Mouse (Mus musculus) olfactory bulb, adult 2 months (tissue): ENCODE results near the gene Tpm1. TPM values are rescaled to one million over a fixed set of nuclear protein-coding genes. Genes with fewer than 3 reads are reported as not detected.

Experiments used
- H3K27ac ChIP-seq: fragments of 200-500 bp; 2 replicates; pipeline ENCODE4 v1.5.1; 2012; ENCODE audit warnings: low read depth, low read length; ENCODE audit not compliant: insufficient read depth
- H3K4me1 ChIP-seq: fragments of 200-500 bp; 2 replicates; pipeline ENCODE4 v1.6.1; 2012; ENCODE audit warnings: low read length; ENCODE audit not compliant: control insufficient read depth, insufficient read depth
- H3K4me3 ChIP-seq: fragments of 200-500 bp; 2 replicates; pipeline ENCODE4 v1.5.1; 2012; ENCODE audit warnings: mild to moderate bottlenecking, low read depth, low read length, moderate library complexity; ENCODE audit not compliant: insufficient read depth
- CTCF ChIP-seq: fragments of 200-500 bp; IDR thresholded peaks from 2 replicates; pipeline ENCODE4 v1.5.1; 2012; ENCODE audit warnings: low read depth, mild to moderate bottlenecking, low read length, moderate library complexity; ENCODE audit not compliant: insufficient read depth
- POLR2A ChIP-seq: fragments of 200-500 bp; IDR thresholded peaks from 2 replicates; pipeline ENCODE4 v1.6.1; 2012; ENCODE audit warnings: mild to moderate bottlenecking, low read depth, low read length, moderate library complexity; ENCODE audit not compliant: insufficient read depth
- WGBS: fragments of 180-500 bp; shearing (Covaris S2); methylation state at CpG from one replicate; pipeline ENCODE4 v1.1.7; 2018; 5-methylcytosine and 5-hydroxymethylcytosine counted together
- polyA plus RNA-seq: library from polyadenylated mRNA; stranded (reverse); fragments of >200 nt; gene quantifications from 2 replicates; pipeline ENCODE4 v1.2.4, GENCODE M21; 2012; ENCODE audit warnings: low replicate concordance; ENCODE audit not compliant: missing spikeins, insufficient read depth, insufficient read length

Gene Tpm1
- polyA plus RNA-seq, 1 experiment: not detected

DNA sequence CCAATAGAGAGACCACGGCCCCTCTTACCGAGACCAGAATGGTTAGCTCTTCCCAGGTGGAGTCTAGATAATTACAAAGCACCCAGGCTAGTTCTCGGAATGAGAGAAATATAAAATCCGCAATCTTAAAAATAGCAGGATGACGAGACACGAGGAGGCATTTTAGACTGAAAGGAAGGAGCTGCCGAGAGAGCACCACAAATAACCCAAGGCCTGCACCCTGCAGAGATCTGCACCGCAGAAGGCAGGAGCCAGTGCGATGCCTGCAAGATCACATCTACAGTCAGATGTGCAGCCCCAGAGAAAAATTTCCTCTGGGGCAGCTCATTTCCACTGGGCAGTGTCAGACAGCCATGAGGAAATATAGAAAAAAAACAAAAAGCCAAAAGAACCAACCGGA lies 16.2 kb downstream of the Tpm1 start:
- TF ChIP-seq POLR2A: no peak
- TF ChIP-seq CTCF: no peak
- WGBS: 64% methylated on average over 10 of the region's 10 CpGs
- H3K27ac ChIP-seq: peak overlapping the region; percentile 4; the same call in 1 of the 2 replicates
- no peak overlapping the region for H3K4me3 ChIP-seq
- H3K4me1 ChIP-seq: peaks cover 19% of the 10 kb centered on the region

DNA sequence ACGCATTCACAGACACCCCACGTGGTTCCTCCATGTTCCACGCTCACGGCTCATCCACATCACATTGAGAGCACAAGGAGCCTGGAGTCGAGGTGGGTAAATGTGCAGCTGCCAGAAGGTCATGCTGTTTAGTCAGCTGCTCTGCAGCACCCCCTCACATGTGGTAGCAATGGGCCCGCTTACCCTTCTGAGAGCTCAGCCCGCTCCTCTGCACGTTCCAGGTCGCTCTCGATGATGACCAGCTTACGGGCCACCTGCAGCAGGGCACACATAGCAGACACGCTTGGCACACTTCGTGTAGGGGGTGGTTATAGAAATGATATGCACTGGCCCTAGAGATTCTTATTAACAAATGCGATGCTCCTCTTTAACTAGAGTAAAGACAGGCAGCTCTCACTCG lies 16.6 kb downstream of the Tpm1 start:
- no peak overlapping the region for H3K4me3 ChIP-seq
- WGBS: 85% methylated on average over 15 of the region's 15 CpGs
- TF ChIP-seq CTCF: no peak
- TF ChIP-seq POLR2A: no peak
- H3K4me1 ChIP-seq: peaks cover 19% of the 10 kb centered on the region
- 0 out of 2 replicates have a peak overlapping the region, but pooled peaks have one; percentile 4 for H3K27ac ChIP-seq

DNA sequence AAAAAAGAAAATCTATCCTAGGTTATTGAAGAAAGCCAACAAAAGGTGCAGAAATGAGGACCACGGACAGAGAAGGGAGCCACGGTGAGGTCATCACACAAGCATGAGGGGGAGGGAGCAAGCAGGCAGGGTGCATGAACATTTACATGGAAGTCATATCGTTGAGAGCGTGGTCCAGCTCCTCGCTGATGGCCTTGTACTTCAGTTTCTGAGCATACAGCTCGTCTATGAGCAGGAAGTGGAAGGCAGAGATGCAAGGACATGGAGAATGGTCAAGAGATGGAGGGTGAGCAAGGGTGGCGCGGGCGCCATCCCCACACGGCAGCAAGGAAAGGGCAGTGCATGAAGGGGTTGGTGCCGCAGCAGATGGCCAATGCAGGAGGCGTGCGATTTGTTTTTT lies 19.7 kb downstream of the Tpm1 start:
- WGBS: 84% methylated on average over 13 of the region's 13 CpGs
- no peak overlapping the region for H3K27ac ChIP-seq
- TF ChIP-seq POLR2A: no peak
- TF ChIP-seq CTCF: no peak
- no peak overlapping the region for H3K4me3 ChIP-seq
- peaks cover 32% of the 10 kb centered on the region for H3K4me1 ChIP-seq

DNA sequence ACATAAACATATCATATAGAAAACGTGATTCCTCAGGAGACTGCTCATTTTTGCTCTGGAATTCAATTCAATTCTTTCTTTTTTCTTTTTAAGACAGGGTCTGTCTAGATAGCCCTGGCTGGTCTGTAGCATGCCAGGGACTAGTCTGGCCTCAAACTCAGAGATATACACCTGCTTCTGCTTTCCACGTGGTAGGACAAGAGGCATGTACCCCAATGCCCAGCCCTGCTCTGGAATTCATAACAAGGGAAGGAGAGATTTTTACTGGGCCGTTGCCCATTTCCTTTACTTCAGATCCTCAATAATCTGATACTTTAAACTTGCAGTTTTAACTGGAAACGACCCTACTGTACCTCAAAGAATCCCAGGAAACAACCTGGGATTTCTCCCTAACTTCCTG lies 20.3 kb downstream of the Tpm1 start:
- H3K27ac ChIP-seq: no peak overlapping the region
- WGBS: 81% methylated on average over 4 of the region's 4 CpGs
- H3K4me1 ChIP-seq: peaks cover 33% of the 10 kb centered on the region
- H3K4me3 ChIP-seq: no peak overlapping the region
- TF ChIP-seq POLR2A (no peak), CTCF (no peak)

DNA sequence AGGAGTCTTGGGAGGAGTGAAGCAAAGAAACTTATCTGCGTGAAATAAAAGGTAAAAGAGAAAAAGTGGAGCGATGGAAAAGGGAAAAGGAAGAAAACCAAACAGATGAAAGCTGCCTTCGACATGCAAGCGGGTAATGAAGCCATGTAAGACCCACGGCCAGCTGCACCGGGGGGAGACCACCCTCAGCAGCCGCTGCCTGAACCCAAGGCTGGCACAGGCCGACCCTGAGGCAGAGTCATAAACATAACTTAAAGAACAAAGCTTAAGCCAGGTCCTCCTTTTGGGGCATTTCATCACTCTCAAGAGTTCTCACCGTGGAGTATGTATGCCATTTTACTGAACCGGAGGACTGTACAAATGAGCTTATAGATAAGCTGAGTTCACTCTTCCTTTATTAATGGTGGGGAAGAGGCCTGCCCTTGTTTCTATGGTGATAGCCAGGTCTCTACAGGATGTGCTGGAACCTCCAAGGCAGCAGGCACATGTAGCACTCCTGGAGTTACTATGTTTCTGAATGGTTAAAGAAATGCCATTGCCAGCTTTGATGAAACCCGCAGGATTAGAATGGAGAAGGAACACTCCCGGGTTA lies 21.0 kb downstream of the Tpm1 start:
- TF ChIP-seq POLR2A (no peak), CTCF (no peak)
- Histone ChIP-seq H3K27ac (no peak overlapping the region), H3K4me1 (peaks cover 27% of the 10 kb centered on the region), H3K4me3 (no peak overlapping the region)
- WGBS: 80% methylated on average over 12 of the region's 12 CpGs

DNA sequence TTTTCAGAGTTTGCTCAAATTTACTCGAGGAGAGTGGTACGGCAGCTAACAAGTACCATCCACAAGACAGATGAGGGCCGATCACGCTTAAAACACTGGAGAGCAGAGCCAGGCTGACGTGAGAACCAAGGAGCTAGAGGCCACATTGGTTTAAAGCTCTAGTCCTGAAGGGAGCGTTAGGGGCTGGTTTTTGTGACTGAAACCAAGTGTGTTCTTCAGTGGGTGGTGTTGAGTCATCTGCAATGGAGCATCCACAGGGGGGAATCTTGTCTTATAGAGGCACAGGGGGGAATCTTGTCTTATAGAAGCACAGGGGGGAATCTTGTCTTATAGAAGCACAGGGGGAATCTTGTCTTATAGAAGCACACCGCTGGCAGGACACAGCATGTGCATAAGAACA lies 22.3 kb downstream of the Tpm1 start:
- Histone ChIP-seq H3K4me1 (peaks cover 23% of the 10 kb centered on the region), H3K4me3 (no peak overlapping the region), H3K27ac (no peak overlapping the region)
- 42% methylated on average over 7 of the region's 7 CpGs for whole genome bisulfite sequencing
- TF ChIP-seq POLR2A (no peak), CTCF (no peak)

DNA sequence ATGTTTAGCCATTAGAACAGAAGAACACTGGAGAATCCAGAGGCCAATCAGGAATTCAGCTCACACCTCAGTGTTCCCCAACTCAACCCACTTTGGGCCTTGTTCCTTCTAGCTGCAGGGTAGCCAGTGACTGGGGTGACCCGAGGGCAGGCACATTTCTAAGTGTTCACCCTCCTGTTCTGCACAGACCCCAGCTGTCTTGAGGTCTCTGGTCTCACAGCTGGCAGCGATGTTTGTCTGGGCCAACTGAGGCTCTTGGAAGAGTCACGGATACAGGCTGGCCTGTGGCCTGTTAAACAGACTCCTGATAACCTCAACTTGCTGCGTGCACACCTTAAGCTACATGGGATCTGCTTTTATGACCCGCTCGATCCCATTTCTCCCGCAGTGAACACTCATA lies 23.1 kb downstream of the Tpm1 start:
- H3K27ac ChIP-seq: peak overlapping the region; percentile 59
- WGBS: 92% methylated on average over 7 of the region's 7 CpGs
- H3K4me3 ChIP-seq: no peak overlapping the region
- peaks cover 23% of the 10 kb centered on the region for H3K4me1 ChIP-seq
- TF ChIP-seq CTCF (no peak), POLR2A (no peak)

DNA sequence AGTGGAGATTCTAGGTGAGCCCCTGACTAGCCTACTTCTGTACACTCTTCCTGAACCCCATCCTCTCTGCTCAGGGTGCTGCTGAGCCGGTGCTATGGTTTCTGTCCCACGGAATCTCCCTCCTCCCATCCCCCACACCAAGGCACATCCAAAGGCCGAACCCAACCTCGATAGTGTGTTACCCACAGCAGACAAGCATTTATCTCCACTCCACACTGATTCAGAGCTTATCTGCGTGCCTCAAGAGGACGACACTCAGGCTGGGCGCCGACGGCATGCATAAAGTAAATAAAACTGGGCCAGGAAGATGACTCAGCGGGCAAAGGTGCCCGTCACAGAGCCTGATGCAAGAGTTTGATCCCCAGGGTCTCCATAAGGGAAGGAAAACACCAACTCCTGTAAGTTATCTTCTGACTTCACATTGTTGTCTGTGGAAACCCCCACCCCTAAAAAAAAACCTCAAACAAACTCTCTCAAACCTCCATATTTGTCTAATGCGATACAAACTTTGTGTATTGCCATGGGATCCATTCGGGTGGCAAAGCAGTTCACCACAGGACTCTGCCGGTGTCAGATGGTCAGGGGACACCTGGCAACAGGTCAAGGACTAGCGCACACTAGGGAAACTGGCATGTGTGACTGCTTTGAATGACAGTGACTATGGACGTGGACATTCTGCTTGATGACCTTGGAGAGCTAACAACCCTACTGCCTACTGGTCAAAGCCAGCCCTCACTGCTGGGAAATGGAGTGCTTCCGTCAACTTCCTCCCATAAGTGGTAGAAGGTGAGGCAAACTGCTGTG lies 24.1 kb downstream of the Tpm1 start:
- H3K27ac ChIP-seq: no peak overlapping the region
- peaks cover 23% of the 10 kb centered on the region for H3K4me1 ChIP-seq
- TF ChIP-seq POLR2A (no peak), CTCF (no peak)
- no peak overlapping the region for H3K4me3 ChIP-seq
- WGBS: 89% methylated on average over 17 of the region's 17 CpGs

DNA sequence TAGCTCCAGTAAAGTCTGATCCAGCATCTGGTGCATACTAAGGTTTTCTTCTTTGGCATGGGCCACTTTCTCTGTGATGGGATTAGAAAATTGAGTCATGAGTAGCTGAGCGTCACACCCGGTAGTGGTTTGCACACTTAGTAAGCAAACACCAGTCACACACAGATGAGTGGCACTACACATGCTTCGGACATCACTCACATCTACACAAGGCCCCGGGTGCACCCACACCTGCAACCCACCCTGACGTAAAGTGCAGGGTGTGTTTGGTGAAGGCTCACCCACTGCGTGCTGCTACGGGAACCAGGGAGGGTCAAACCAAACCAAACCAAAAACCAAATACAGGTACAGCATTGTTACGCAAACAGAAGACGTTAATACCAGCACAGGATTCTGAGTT lies 25.8 kb downstream of the Tpm1 start:
- no peak overlapping the region for H3K27ac ChIP-seq

DNA sequence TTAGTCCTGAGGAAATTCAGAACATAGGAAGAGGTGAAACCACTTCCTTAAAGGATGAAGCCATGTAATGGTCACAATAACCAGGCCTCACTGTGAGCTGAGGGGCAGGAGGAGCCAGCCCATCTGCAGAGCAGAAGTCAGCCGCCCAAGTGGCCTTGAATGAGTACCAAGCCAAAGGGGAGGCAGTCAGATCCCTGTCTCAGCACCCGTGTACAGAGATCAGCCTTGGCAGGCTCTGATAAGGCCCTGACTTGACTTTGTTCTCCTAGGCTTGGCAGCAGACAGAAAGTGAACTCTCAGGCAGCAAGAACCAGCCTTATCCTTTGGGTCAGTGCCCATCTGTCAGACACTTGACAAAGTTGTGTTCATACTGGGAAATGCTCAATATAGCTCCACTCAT lies 29.1 kb downstream of the Tpm1 start:
- H3K4me3 ChIP-seq: no peak overlapping the region
- no peak overlapping the region for H3K27ac ChIP-seq
- H3K4me1 ChIP-seq: peaks cover 6% of the 10 kb centered on the region; the same call in 1 of the 2 replicates
- 61% methylated on average over 2 of the region's 2 CpGs for WGBS
- TF ChIP-seq CTCF (no peak), POLR2A (no peak)

More for the DNA sequence above, 25.8 kb downstream of the Tpm1 start:
- 96% methylated on average over 9 of the region's 9 CpGs for WGBS
- Histone ChIP-seq H3K4me3 (no peak overlapping the region), H3K4me1 (peaks cover 19% of the 10 kb centered on the region)
- TF ChIP-seq POLR2A (no peak), CTCF (no peak)
